Mouse (Mus musculus): ENCODE data around the gene Mss51. TPM values are rescaled to one million over a fixed set of nuclear protein-coding genes. Genes with fewer than 3 reads are reported as not detected.

Gene Mss51
- polyA plus RNA-seq, 1 experiment from 2014 or later: 0.80 TPM

DNA sequence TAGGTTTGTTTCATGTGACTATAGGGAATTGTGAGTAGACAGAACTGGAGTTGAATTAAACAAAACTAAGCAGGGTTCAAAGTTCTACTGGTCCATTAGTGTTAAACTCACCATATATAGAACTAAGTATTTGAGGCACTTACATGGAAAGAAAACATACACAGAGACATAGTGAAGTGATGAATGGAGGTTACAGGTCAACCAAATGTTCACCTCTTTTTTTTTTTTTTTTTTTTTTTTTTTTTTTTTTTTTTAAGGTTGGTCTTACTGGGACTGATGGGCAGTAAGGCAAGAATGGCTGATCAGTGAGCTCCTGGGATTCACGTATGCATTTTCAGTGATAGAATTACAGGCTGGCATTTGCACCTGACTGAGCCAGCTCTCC lies 16.5 kb downstream of the Mss51 start:
- Histone ChIP-seq H3K9me3 (no peaks in the 10 kb centered on the region), H3K27me3 (ENCODE audit: insufficient read depth, poor library complexity, severe bottlenecking) (peaks cover 12% of the 10 kb centered on the region), H3K4me3 (peak overlapping the region; percentile 78), H3K4me1 (replicated peaks) (peaks cover 20% of the 10 kb centered on the region), H3K27ac (peak overlapping the region; percentile 79; the same call in 1 of the 2 replicates), H3K36me3 (peaks cover 21% of the 10 kb centered on the region)
- 67% methylated on average over 1 of the region's 1 CpGs for WGBS
- DNase-seq (ENCODE audit: low spot score): no peak

DNA sequence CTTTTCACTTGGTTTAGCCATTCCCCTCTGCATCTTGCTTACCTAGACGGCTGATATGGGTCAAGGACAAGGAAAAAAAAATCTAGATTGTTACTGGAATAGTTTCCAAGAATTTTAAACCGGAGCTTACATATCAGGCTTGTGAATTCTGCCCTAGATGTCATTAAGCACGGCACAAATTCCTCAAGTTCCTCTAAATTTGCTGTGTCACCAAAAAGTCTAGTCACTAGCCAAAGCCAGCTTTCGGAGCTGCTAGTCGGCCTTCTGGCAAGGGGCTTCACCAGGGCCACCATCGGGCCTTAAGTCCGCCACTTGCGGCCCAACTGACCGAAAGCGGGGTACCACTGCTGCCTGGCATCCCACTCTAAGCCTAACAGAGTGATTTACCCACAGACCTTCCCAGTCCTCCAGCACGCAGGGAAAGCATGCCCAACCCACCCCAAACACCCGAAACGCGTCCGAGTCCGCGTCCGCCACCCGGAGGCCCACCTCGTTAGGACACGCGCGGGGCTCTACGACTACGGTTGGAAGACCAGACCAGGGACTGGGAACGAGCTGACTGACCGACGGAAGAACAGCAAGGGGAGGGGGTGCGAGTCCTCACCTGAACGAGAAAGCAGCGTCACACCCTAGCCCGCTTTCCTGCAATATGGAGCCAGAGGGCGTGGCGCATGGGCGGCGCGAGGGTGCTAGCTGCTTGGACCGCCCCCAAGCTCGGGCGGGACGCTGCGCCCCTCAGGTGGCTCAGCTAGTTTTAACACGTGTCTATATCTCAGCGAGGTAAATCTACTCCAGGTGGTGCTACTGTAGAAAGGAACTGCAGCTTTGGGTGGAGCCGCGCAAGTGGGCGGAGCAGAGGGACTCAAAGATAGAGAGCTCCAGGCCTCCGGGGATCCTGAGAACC lies 17.2 kb downstream of the Mss51 start, which contains the start of gene Anxa7:
TSS of gene Anxa7 (minus strand) at position 843 of the 904 bp plus-strand sequence.
- Histone ChIP-seq H3K27me3 (ENCODE audit: insufficient read depth, poor library complexity, severe bottlenecking) (peaks cover 12% of the 10 kb centered on the region), H3K27ac (peak within 1 kb of the TSS; percentile 79), H3K9me3 (no peaks in the 10 kb centered on the region), H3K4me3 (peak within 1 kb of the TSS; percentile 78), H3K36me3 (peaks cover 14% of the 10 kb centered on the region), H3K4me1 (replicated peaks) (peaks cover 20% of the 10 kb centered on the region)
- DNase-seq (ENCODE audit: low spot score): peak; percentile 69
- WGBS: 2% methylated on average over 48 of the region's 48 CpGs

GRCm38 (mm10) chr14:20478801-20479200 lies 17.9 kb downstream of the Mss51 start:
- Histone ChIP-seq H3K27ac (peak overlapping the region; percentile 79; the same call in 1 of the 2 replicates), H3K36me3 (peaks cover 7% of the 10 kb centered on the region), H3K4me1 (replicated peaks) (peaks cover 20% of the 10 kb centered on the region), H3K27me3 (ENCODE audit: insufficient read depth, poor library complexity, severe bottlenecking) (peaks cover 12% of the 10 kb centered on the region), H3K9me3 (no peaks in the 10 kb centered on the region), H3K4me3 (peak overlapping the region; percentile 78)
- whole genome bisulfite sequencing: 25% methylated on average over 7 of the region's 7 CpGs
- DNase-seq (ENCODE audit: low spot score): no peak

GRCm38 (mm10) chr14:20478385-20478784 lies 18.3 kb downstream of the Mss51 start:
- no peak for DNase-seq (ENCODE audit: low spot score)
- Histone ChIP-seq H3K4me3 (peak overlapping the region; percentile 78), H3K36me3 (peaks cover 3% of the 10 kb centered on the region), H3K4me1 (replicated peaks) (peaks cover 20% of the 10 kb centered on the region), H3K27ac (no peak overlapping the region), H3K9me3 (no peaks in the 10 kb centered on the region), H3K27me3 (ENCODE audit: insufficient read depth, poor library complexity, severe bottlenecking) (peaks cover 12% of the 10 kb centered on the region)
- WGBS: 60% methylated on average over 3 of the region's 3 CpGs

GRCm38 (mm10) chr14:20477261-20478025 lies 19.3 kb downstream of the Mss51 start:
- WGBS: 47% methylated on average over 4 of the region's 4 CpGs
- Histone ChIP-seq H3K27ac (no peak overlapping the region), H3K36me3 (no peaks in the 10 kb centered on the region), H3K27me3 (ENCODE audit: insufficient read depth, poor library complexity, severe bottlenecking) (peaks cover 12% of the 10 kb centered on the region), H3K4me3 (no peak overlapping the region), H3K4me1 (replicated peaks) (peaks cover 20% of the 10 kb centered on the region), H3K9me3 (no peaks in the 10 kb centered on the region)
- DNase-seq (ENCODE audit: low spot score): no peak

GRCm38 (mm10) chr14:20460216-20460615 lies 36.5 kb downstream of the Mss51 start:
- H3K36me3 ChIP-seq: peaks cover 13% of the 10 kb centered on the region
- H3K27me3 ChIP-seq (ENCODE audit: insufficient read depth, poor library complexity, severe bottlenecking): no peaks in the 10 kb centered on the region
- DNase-seq (ENCODE audit: low spot score): no peak
- no peak overlapping the region for H3K4me3 ChIP-seq
- no peaks in the 10 kb centered on the region for H3K4me1 ChIP-seq (replicated peaks)
- H3K9me3 ChIP-seq: no peaks in the 10 kb centered on the region
- H3K27ac ChIP-seq: no peak overlapping the region
- WGBS: 81% methylated on average over 14 of the region's 14 CpGs

GRCm38 (mm10) chr14:20458378-20458777 lies 38.3 kb downstream of the Mss51 start:
- H3K36me3 ChIP-seq: peaks cover 4% of the 10 kb centered on the region; the same call in 1 of the 2 replicates
- no peaks in the 10 kb centered on the region for H3K27me3 ChIP-seq (ENCODE audit: insufficient read depth, poor library complexity, severe bottlenecking)
- no peak for DNase-seq (ENCODE audit: low spot score)
- H3K9me3 ChIP-seq: no peaks in the 10 kb centered on the region
- H3K4me3 ChIP-seq: no peak overlapping the region
- H3K27ac ChIP-seq: no peak overlapping the region
- 96% methylated on average over 9 of the region's 9 CpGs for WGBS
- H3K4me1 ChIP-seq (replicated peaks): no peaks in the 10 kb centered on the region

- Histone ChIP-seq H3K27me3 (ENCODE audit: insufficient read depth, poor library complexity, severe bottlenecking) (no peaks in the 10 kb centered on the region), H3K4me3 (no peak overlapping the region), H3K36me3 (no peaks in the 10 kb centered on the region), H3K9me3 (no peaks in the 10 kb centered on the region), H3K27ac (no peak overlapping the region), H3K4me1 (replicated peaks) (peaks cover 9% of the 10 kb centered on the region; the same call in 1 of the 2 replicates)
- 89% methylated on average over 5 of the region's 5 CpGs for WGBS
- DNase-seq (ENCODE audit: low spot score): no peak
Observed at GRCm38 (mm10) chr14:20452929-20453328, 43.8 kb downstream of the Mss51 start.

DNA sequence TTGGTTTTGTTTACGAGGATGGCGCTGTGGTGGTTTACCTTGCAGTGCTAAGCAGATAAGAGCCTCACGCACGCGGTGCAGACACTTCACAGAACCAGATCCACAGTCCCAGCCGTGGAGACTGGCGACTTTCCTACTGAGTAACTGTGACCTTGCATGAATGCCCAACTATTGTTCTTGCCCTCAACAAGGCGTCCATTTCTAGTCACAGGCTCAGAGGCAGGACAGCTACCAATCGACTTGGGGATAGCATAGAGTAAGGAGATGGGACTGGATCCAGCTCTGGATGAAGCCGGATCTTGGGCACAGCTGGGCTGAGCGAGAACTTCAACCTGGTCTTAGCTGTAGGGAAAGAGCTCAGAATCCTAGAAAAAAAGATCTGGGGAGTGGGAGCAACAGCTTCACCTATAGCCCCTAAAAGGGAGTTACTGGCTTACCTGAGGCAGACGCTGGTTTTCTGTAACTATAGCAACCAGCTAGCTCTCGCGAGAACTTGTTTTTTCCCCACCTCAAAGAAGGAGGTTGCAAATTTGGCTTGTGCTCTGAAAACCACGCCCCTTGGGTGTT lies 44.9 kb downstream of the Mss51 start, which contains the start of gene Cfap70:
TSS of gene Cfap70 (minus strand) at position 462 of the 567 bp plus-strand sequence.
- DNase-seq (ENCODE audit: low spot score): peak; percentile 58
- Histone ChIP-seq H3K4me1 (replicated peaks) (peaks cover 9% of the 10 kb centered on the region; the same call in 1 of the 2 replicates), H3K4me3 (peak within 1 kb of the TSS; percentile 50), H3K27ac (peak within 1 kb of the TSS; percentile 50; the same call in 1 of the 2 replicates), H3K27me3 (ENCODE audit: insufficient read depth, poor library complexity, severe bottlenecking) (no peaks in the 10 kb centered on the region), H3K9me3 (no peaks in the 10 kb centered on the region), H3K36me3 (no peaks in the 10 kb centered on the region)
- WGBS: 2% methylated on average over 15 of the region's 15 CpGs

- H3K9me3 ChIP-seq: no peaks in the 10 kb centered on the region
- H3K27ac ChIP-seq: 0 out of 2 replicates have a peak overlapping the region, but pooled peaks have one; percentile 50
- no peaks in the 10 kb centered on the region for H3K36me3 ChIP-seq
- peak overlapping the region; percentile 50 for H3K4me3 ChIP-seq
- 20% methylated on average over 2 of the region's 2 CpGs for WGBS
- peaks cover 9% of the 10 kb centered on the region; the same call in 1 of the 2 replicates for H3K4me1 ChIP-seq (replicated peaks)
- H3K27me3 ChIP-seq (ENCODE audit: insufficient read depth, poor library complexity, severe bottlenecking): no peaks in the 10 kb centered on the region
- DNase-seq (ENCODE audit: low spot score): no peak
Observed at GRCm38 (mm10) chr14:20451302-20451701, 45.4 kb downstream of the Mss51 start.

GRCm38 (mm10) chr14:20447209-20447608 lies 49.5 kb downstream of the Mss51 start:
- Histone ChIP-seq H3K27ac (no peak overlapping the region), H3K4me1 (replicated peaks) (peaks cover 13% of the 10 kb centered on the region; the same call in 1 of the 2 replicates), H3K9me3 (no peaks in the 10 kb centered on the region), H3K36me3 (no peaks in the 10 kb centered on the region), H3K4me3 (no peak overlapping the region), H3K27me3 (ENCODE audit: insufficient read depth, poor library complexity, severe bottlenecking) (no peaks in the 10 kb centered on the region)
- WGBS: 65% methylated on average over 12 of the region's 12 CpGs
- no peak for DNase-seq (ENCODE audit: low spot score)

DNA sequence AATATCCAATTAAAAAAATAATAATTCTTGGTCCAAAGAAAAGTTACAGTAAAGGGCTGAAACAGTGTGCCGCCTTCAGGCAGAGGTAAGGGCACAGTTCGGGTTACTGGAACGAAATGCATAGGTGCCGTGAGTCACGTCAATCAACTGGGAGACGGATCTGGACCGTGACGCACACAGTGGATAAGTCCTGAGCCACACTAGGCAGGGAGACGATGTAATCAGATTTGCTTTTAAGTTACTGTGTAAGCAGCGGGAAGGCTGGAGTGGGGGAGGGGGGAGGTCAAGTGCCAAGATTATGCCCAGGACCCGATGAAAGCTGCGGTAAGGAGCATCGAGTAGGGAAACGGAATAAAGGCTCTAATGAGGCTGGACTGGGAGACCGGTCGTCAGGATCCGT lies 54.4 kb downstream of the Mss51 start:
- Histone ChIP-seq H3K36me3 (no peaks in the 10 kb centered on the region), H3K27ac (no peak overlapping the region), H3K4me1 (replicated peaks) (peaks cover 4% of the 10 kb centered on the region; the same call in 1 of the 2 replicates), H3K27me3 (ENCODE audit: insufficient read depth, poor library complexity, severe bottlenecking) (no peaks in the 10 kb centered on the region), H3K9me3 (no peaks in the 10 kb centered on the region), H3K4me3 (no peak overlapping the region)
- DNase-seq (ENCODE audit: low spot score): no peak
- 70% methylated on average over 17 of the region's 17 CpGs for WGBS

All from hindbrain, embryonic 10.5 days (tissue).